Mouse (Mus musculus) brain, embryonic 14.5 days (tissue): ENCODE data around the gene Mst1r.

ENCODE experiments used
- CTCF ChIP-seq: fragments of 200-500 bp; IDR thresholded peaks from 2 replicates; pipeline ENCODE4 v1.5.1; 2012; ENCODE audit warnings: inconsistent platforms, mild to moderate bottlenecking, moderate library complexity, borderline replicate concordance; ENCODE audit not compliant: insufficient read depth, insufficient read length; ENCODE audit errors: extremely low read depth
- POLR2A ChIP-seq: fragments of 200-500 bp; IDR thresholded peaks from 2 replicates; pipeline ENCODE4 v1.6.1; 2012; ENCODE audit warnings: mild to moderate bottlenecking, inconsistent platforms, borderline replicate concordance; ENCODE audit not compliant: poor library complexity, insufficient read depth, insufficient read length, severe bottlenecking; ENCODE audit errors: extremely low read depth

DNA sequence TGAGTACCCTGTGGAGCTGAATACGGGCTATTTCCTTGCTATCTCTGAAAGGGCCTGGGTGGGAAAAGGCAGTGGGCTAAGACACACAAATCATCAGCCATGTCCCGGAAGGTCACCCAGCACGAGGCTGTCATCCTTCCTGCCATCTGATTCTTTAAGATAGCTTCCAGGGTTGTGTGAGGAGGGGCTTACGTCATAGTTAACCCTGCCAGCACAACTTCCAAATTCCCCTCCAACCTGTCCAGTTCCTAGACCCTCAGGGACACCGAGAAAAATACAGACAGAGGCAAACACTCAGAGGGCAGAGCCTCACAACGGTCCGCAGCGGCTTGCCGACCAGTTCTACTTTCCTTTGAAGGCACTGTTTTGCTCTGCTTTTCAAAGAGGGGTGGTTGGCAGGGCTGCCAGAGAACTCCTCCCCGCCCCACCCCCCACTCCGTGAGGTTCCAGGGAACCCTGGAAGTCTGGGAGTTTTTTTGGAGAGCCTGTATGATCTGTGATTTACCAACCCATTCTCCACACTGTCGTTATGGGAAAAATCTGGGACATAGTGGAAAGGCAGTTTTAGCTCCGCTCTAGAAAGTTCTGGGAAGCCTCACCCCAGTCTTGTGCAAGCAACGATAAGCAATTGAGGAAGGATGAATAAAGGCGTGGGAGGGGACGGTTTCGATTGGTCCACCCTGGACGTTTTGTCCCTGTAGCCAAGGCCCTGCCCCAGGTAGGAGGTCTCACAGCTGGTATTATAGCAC lies 1.9 kb downstream of the Mst1r start:
- TF ChIP-seq CTCF (no peak), POLR2A (no peak)
